Mouse (Mus musculus) spleen, adult 2 months (tissue): ENCODE measurements around the gene Gabrb3.

Source experiments
- CTCF ChIP-seq: fragments of 200-500 bp; IDR thresholded peaks from 2 replicates; pipeline ENCODE4 v1.5.1; 2011; ENCODE audit warnings: mild to moderate bottlenecking, inconsistent platforms; ENCODE audit not compliant: insufficient read depth, insufficient read length, insufficient replicate concordance; ENCODE audit errors: extremely low read depth
- POLR2A ChIP-seq: fragments of 200-500 bp; IDR thresholded peaks from 2 replicates; pipeline ENCODE4 v1.6.1; 2011; ENCODE audit warnings: low read depth, low read length, inconsistent platforms

DNA sequence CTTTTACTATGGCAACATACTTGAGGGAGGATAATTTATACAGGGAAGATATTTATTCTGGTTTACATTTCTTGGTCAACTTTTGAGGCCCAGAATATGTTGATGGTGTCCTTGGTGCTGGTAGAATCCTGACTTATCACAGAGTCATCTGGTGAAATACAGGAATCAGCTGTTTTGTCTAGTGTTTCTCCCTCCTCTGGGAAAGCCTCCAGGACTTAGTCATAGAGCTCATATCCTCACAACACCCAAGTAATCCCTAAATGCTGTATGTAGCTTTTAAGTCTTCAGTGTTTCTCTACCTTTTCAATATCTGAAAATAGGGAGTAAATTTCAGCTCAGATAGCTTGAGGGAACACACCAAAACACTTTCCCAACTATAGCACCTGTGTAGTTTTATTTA, 292.2 kb downstream of the Gabrb3 start:
- TF ChIP-seq CTCF: no peak
- TF ChIP-seq POLR2A: no peak
